Mouse (Mus musculus) spleen, adult 18-20 months (tissue): Measurements from ENCODE around the gene Atp10a.
A peak's percentile ranks its signal among the peaks of the same experiment; 100 is the strongest.

Experiments
- DNase-seq, 2 experiments: peaks; one replicate each; pipeline ENCODE4 v3.0.0; 2022; ENCODE audit warnings: mixed read lengths in 2 of 2

The Atp10a gene

GRCm38 (mm10) chr7:58655866-58656265 is at the start of gene Atp10a:
Gene Atp10a (plus strand): TSS chr7:58656166.
- no peak for DNase-seq

GRCm38 (mm10) chr7:58618048-58618447 is 37.9 kb upstream of the Atp10a start:
- no peak for DNase-seq

- no peak for DNase-seq
Measured at GRCm38 (mm10) chr7:58626305-58627155, 29.4 kb upstream of the Atp10a start.

DNA sequence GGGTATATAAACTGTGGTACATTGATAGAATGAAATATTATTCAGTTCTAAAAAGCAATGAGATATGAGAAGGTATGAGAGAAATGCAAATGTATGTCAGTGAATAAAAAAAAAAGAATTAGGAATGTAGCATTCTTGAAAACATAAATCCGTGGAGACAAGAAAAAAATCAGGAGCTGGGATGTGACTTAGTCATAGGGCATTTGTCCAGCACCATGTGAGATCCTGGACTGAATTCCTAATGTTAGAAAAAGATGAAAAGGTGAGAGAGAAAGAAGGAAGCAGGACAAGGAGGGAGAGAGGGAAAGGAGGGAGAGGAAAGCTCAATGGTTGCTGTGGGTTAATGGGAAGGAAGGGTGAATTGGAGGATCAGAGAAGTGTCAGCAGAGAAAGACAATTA is 28.6 kb upstream of the Atp10a start:
- no peak for DNase-seq

DNA sequence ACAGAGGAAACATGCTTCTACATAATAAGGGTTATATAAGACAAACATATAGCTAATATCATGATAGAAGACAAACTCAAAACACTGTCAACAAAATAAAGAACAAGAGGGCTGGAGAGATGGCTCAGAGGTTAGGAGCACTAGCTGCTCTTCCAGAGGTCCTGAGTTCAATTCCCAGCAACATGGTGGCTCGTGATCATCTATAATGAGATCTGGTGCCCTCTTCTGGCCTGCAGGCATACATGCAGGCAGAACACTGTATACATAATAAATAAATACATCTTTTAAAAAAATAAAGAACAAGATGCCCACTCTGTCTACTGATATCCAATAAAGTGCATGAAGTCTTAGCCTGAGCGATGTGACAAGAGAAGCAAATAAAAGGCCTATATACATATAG is 26.7 kb upstream of the Atp10a start:
- no peak for DNase-seq

DNA sequence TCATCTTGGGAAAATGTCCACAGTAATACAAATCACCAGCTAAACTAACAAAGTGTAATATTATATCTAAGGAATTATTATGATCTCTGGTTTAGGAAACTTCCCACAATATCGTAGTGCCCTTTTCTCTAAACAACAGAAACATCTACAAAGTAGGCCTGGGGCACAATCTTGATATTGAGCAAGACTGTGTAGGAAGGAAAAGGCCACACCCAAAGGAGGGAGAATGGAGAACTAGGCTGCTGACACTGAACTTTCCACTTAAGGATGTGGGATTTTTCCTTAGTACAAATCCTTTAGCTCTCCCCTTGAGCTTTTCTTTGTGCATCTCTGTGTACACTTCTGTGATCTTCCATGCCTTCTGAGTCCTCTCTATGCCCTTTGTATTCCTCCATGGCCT is 22.3 kb upstream of the Atp10a start:
- no peak for DNase-seq

DNA sequence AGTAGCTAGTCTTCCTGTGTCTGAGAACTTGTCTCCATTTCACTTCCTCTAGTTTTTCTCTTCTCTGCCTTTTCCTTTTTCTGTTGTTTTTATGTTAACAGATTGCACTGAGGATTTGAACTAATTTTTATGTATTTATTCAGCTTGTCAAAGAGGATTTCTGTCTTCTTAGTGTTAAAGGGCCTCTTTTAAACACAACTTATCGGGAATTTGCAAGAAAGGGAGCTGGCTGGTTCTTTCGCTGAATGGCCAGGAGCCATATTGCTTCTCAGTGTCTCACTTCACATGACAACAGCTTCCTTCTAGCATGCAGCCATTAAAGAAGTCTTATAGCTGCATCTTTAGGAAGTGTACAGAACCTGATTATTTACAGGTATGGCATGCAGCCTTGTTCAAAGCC is 16.3 kb upstream of the Atp10a start:
- DNase-seq = no peak

DNA sequence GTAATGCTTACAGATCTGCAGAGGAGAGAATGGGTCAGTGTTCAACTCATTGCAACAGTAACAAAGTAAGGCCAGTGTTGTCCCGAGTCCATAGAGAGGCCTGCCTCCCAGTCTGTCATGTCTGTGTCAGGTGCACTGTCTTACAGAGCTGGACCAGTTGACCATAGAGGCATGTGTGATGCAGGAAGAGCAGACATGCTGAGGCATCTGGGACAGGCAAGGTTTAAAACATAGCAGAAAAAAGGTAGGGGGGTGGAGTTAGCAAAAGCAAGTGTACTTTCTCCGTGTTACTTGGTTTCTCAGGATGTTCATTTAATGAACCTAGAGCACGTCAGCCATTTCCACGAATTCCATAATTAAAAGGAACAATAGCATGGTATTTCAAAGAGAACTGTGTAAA is 15.5 kb upstream of the Atp10a start:
- no peak for DNase-seq

GRCm38 (mm10) chr7:58641916-58642315 is 14.1 kb upstream of the Atp10a start:
- no peak for DNase-seq

DNA sequence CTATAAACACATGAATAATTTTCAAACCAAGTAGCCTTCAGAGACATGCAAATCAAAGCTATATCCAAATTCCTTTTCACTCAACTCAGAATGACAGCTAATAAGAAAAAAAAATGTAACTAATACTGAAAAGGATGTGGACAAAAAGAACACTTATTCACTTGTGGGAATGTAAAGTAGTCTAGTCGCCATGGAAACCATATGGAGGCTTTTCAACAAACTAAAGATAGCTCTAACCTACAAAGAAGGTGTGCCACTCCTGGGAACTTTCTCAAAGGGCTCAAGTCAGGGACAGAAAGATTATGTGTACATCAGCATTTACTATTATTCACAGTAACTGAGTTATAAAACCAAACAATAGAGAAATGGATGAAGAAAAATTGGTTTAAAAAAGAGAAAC is 8.6 kb upstream of the Atp10a start:
- no peak for DNase-seq

DNA sequence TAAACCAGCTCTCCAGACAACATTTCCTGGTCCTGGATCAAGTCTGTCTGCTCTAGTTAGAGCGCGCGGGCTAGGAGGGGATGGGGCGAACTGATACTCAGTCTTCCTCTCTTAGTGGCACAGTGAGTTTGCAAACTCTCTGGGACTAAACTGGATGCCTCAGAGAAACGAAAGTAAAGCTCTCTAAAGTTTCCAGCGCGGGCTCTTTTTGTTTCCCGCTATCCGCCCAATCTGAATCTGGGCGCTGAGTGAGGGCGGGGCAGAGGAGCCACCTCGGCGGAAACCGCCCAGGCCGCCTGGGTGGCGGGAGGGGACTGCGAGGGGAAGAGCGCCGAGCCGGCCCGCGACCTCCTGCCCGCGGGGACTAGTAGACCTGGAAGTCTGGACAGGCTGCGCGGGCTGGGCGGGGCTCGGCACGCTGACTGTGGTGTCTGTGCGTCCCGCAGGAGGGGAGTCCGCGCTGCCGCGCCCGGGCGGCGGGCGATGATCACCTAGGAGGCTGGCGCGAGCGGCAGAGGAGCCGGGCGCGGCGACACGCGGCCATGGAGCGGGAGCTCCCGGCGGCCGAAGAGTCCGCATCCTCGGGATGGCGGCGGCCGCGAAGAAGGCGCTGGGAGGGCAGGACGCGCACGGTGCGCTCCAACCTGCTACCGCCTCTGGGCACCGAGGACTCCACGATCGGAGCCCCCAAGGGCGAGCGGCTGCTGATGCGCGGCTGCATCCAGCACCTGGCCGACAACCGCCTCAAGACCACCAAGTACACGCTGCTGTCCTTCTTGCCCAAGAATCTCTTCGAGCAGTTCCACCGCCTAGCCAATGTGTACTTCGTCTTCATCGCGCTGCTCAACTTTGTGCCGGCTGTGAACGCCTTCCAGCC is 2.2 kb downstream of the Atp10a start:
- DNase-seq = peak; percentile 33 to 47

DNA sequence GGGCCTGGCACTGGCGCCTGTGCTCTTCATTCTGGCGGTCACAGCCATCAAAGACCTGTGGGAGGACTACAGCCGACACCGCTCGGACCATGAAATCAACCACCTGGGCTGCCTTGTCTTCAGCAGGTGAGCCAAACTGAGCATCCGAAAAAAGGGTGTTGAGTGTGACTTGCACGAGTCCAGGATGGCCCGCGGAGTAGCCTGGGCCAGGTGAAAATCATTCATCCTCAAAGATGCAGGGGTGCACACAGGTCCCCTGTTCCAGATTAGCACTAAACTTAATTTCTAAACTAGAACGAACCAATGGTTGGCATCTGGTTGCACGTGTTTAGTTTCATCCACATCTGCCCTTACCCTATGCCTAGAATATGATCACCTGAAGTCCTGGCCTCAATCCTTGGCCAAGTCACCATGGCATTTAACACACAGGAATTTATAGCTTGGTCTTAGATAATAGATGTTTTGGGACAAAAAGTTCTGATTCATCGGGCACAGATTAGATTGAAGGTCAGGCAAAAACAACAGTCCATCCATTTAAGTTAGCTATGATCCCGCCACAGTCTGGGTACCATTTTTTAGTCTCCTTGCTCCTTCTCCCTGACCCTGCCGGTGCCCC is 2.9 kb downstream of the Atp10a start:
- DNase-seq = no peak

- no peak for DNase-seq
Measured at GRCm38 (mm10) chr7:58660046-58660445, 4.1 kb downstream of the Atp10a start.

DNA sequence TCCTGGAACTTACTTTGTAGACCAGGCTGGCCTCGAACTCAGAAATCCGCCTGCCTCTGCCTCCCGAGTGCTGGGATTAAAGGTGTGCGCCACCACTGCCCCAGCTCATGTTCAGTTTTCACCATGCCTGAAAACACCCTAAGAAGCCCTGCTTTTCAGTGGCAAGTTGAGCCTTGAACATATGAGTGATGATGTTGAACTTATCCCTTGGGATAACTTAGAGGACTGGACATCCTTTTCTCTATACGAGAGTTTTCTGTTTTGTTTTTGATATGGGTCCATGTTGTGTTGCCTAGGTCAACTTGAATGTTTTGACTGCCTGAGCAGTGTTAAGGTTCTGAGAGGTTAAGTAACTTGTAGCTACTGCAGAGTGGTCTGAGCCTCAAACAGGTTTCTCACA is 4.7 kb downstream of the Atp10a start:
- DNase-seq = no peak

GRCm38 (mm10) chr7:58661076-58661475 is 5.1 kb downstream of the Atp10a start:
- no peak for DNase-seq

DNA sequence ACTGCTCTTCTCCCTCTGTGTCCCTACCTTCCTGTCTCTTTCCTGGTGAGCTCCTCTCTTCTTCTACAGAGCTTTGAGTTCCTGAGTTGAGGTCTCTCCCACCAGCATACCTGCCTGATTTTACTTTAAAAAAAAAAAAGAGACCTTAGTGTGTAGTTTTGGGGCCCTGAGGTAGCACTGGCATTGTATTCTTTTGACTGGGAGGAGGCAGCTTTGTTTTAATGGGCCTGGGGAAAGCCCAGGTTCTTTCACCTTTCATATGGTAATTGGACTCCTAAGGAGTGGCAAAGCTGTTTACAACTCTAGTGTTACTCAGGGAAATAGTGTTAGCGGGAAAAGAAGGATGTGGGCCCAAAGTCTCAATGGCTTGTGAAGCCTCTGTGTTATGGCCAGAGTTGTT is 12.7 kb downstream of the Atp10a start:
- no peak for DNase-seq

GRCm38 (mm10) chr7:58676075-58676474 is 20.1 kb downstream of the Atp10a start:
- no peak for DNase-seq

- DNase-seq = no peak
Measured at GRCm38 (mm10) chr7:58677111-58677805, 21.3 kb downstream of the Atp10a start.

DNA sequence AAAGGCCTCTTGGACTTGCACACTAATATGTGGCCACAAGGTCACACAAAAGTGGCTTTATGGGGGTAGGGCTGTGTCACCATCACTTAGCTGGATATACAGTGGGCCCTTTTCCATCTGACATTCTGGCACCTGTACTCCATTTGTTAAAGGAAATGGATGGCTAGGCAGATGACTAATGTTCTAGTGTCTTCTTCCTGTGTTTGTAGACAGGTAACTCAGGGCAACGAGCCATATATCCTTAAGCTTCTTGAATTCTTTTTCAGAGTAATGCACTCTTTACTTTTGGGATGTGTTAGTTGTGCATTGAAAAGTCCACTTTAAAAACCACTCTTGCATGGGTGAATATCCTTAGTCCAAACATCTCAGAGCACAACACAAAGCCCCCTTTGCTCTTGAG is 30.0 kb downstream of the Atp10a start:
- DNase-seq = no peak

DNA sequence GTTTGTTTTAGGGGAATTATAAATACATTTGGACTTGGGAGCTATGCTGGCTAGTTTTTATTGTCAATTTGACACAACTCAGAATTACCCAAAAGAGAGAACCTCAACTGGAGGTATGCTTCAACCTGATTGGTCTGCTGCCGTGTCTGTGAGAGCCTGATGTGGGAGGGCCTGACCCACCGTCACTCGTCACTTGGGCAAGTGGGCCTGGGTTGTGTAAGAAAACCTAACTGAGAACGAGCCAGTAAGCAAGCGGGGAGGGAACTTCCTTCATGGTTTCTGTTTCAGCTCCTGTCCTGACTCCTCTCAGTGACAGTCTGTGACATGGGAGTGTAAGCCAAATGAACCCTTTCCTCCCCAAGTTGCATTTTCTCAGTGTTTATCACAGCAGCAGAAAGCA is 30.6 kb downstream of the Atp10a start:
- DNase-seq = no peak

GRCm38 (mm10) chr7:58686997-58687396 is 31.0 kb downstream of the Atp10a start:
- no peak for DNase-seq

GRCm38 (mm10) chr7:58690069-58690923 is 34.3 kb downstream of the Atp10a start:
- no peak for DNase-seq
